Mouse (Mus musculus) intestine, embryonic 14.5 days (tissue): ENCODE measurements at regions not wholly inside any gene's neighbourhood (a gene's known extent, or its start where the extent isn't known, plus 50 kb on each side); places are given as distances from the start of the nearest gene placed in this dataset.

ENCODE experiments used
- ATAC-seq: fragments of 200-750 bp; cut with Nextera tagmentation; replicated peaks from 2 replicates; pipeline ENCODE4 v1.8.0; 2017; ENCODE audit warnings: low read depth, moderate number of reproducible peaks, moderate TSS enrichment, moderate library complexity; ENCODE audit not compliant: low FRiP score, low TSS enrichment
- DNase-seq: peaks from one replicate; pipeline ENCODE4 v3.0.0-alpha.2; 2018; ENCODE audit warnings: low spot score
- H3K27ac ChIP-seq: fragments of 300-500 bp; sonication (generic); 2 replicates; pipeline ENCODE4 v1.5.1; 2014; ENCODE audit warnings: low read depth, mild to moderate bottlenecking, control low read depth
- H3K27me3 ChIP-seq: fragments of 300-500 bp; sonication (generic); replicated peaks from 2 replicates; pipeline ENCODE4 v1.6.1; 2014; ENCODE audit warnings: low read length, control low read depth; ENCODE audit not compliant: control insufficient read depth, insufficient read depth
- H3K36me3 ChIP-seq: fragments of 300-500 bp; sonication (generic); 2 replicates; pipeline ENCODE4 v1.6.1; 2014; ENCODE audit warnings: low read length, control low read depth; ENCODE audit not compliant: control insufficient read depth, insufficient read depth
- H3K4me1 ChIP-seq: fragments of 300-500 bp; sonication (generic); replicated peaks from 2 replicates; pipeline ENCODE4 v1.6.1; 2014; ENCODE audit warnings: low read length, control low read depth, mixed read lengths; ENCODE audit not compliant: control insufficient read depth, insufficient read depth
- H3K4me2 ChIP-seq: fragments of 300-500 bp; sonication (generic); 2 replicates; pipeline ENCODE4 v1.6.1; 2014; ENCODE audit warnings: low read length
- H3K4me3 ChIP-seq: fragments of 300-500 bp; sonication (generic); 2 replicates; pipeline ENCODE4 v1.5.1; 2014; ENCODE audit warnings: low read depth, low read length, control low read depth, mixed read lengths
- H3K9ac ChIP-seq: fragments of 300-500 bp; sonication (generic); 2 replicates; pipeline ENCODE4 v1.6.1; 2014; ENCODE audit warnings: mild to moderate bottlenecking, low read length
- H3K9me3 ChIP-seq: fragments of 300-500 bp; sonication (generic); 2 replicates; pipeline ENCODE4 v1.6.1; 2016; ENCODE audit warnings: low read length, control low read depth; ENCODE audit not compliant: control insufficient read depth
- whole genome bisulfite sequencing: fragments of 180-500 bp; shearing (Covaris S2); extraction: QIAGEN DNeasy Blood & Tissue Kit; methylation state at CpG from one replicate; pipeline ENCODE4 v1.1.7; 2014; 5-methylcytosine and 5-hydroxymethylcytosine counted together

GRCm38 (mm10) chr12:12715956-12716669, 225.6 kb downstream of the Mycn start:
- Histone ChIP-seq H3K9me3 (no peaks in the 10 kb centered on the region), H3K27ac (no peak overlapping the region), H3K9ac (no peak overlapping the region), H3K27me3 (no peaks in the 10 kb centered on the region), H3K4me2 (no peak overlapping the region), H3K4me1 (no peaks in the 10 kb centered on the region), H3K36me3 (no peaks in the 10 kb centered on the region), H3K4me3 (no peak overlapping the region)
- 80% methylated on average over 7 of the region's 7 CpGs for WGBS
- no peak for DNase-seq
- ATAC-seq, result no peak

- no peak overlapping the region for H3K4me2 ChIP-seq
- DNase-seq (no peak), ATAC-seq (no peak)
- no peaks in the 10 kb centered on the region for H3K4me1 ChIP-seq
- H3K4me3 ChIP-seq, result no peak overlapping the region
- H3K36me3 ChIP-seq, result no peaks in the 10 kb centered on the region
- no peaks in the 10 kb centered on the region for H3K9me3 ChIP-seq
- 65% methylated on average over 4 of the region's 4 CpGs for WGBS
- H3K27ac ChIP-seq, result no peak overlapping the region
- no peaks in the 10 kb centered on the region for H3K27me3 ChIP-seq
- H3K9ac ChIP-seq, result no peak overlapping the region
Measured at GRCm38 (mm10) chr12:12715528-12715927, 226.2 kb downstream of the Mycn start.

GRCm38 (mm10) chr12:12710184-12710609, 231.5 kb downstream of the Mycn start:
- Histone ChIP-seq H3K9ac (no peak overlapping the region), H3K27ac (no peak overlapping the region), H3K4me3 (no peak overlapping the region), H3K27me3 (no peaks in the 10 kb centered on the region), H3K4me2 (no peak overlapping the region), H3K4me1 (0 out of 2 replicates have a peak, but pooled peaks cover 6% of the 10 kb centered on the region), H3K9me3 (no peaks in the 10 kb centered on the region), H3K36me3 (no peaks in the 10 kb centered on the region)
- ATAC-seq, result no peak
- 74% methylated on average over 6 of the region's 6 CpGs for WGBS
- DNase-seq, result no peak

- WGBS, result 34% methylated on average over 14 of the region's 14 CpGs
- ATAC-seq, result no peak
- no peaks in the 10 kb centered on the region for H3K27me3 ChIP-seq
- H3K36me3 ChIP-seq, result no peaks in the 10 kb centered on the region
- no peak overlapping the region for H3K4me2 ChIP-seq
- no peak overlapping the region for H3K9ac ChIP-seq
- no peak for DNase-seq
- no peak overlapping the region for H3K4me3 ChIP-seq
- 0 out of 2 replicates have a peak, but pooled peaks cover 6% of the 10 kb centered on the region for H3K4me1 ChIP-seq
- H3K9me3 ChIP-seq, result no peaks in the 10 kb centered on the region
- H3K27ac ChIP-seq, result no peak overlapping the region
Measured at GRCm38 (mm10) chr12:12708954-12709523, 232.7 kb downstream of the Mycn start.

- H3K27me3 ChIP-seq, result no peaks in the 10 kb centered on the region
- H3K36me3 ChIP-seq, result no peaks in the 10 kb centered on the region
- no peak overlapping the region for H3K4me3 ChIP-seq
- H3K4me2 ChIP-seq, result no peak overlapping the region
- ATAC-seq (no peak), DNase-seq (no peak)
- no peak overlapping the region for H3K9ac ChIP-seq
- 0 out of 2 replicates have a peak, but pooled peaks cover 6% of the 10 kb centered on the region for H3K4me1 ChIP-seq
- H3K27ac ChIP-seq, result no peak overlapping the region
- WGBS, result 93% methylated on average over 14 of the region's 14 CpGs
- H3K9me3 ChIP-seq, result no peaks in the 10 kb centered on the region
Measured at GRCm38 (mm10) chr12:12706326-12706920, 235.3 kb downstream of the Mycn start.

- no peak overlapping the region for H3K9ac ChIP-seq
- H3K27ac ChIP-seq, result no peak overlapping the region
- no peaks in the 10 kb centered on the region for H3K4me1 ChIP-seq
- H3K9me3 ChIP-seq, result no peaks in the 10 kb centered on the region
- ATAC-seq, result no peak
- no peak for DNase-seq
- H3K27me3 ChIP-seq, result no peaks in the 10 kb centered on the region
- H3K36me3 ChIP-seq, result no peaks in the 10 kb centered on the region
- no peak overlapping the region for H3K4me3 ChIP-seq
- 60% methylated on average over 3 of the region's 3 CpGs for WGBS
- H3K4me2 ChIP-seq, result no peak overlapping the region
Measured at GRCm38 (mm10) chr12:12701735-12702134, 240.0 kb downstream of the Mycn start.

GRCm38 (mm10) chr12:12701060-12701667, 240.6 kb downstream of the Mycn start:
- Histone ChIP-seq H3K36me3 (no peaks in the 10 kb centered on the region), H3K27ac (no peak overlapping the region), H3K4me2 (no peak overlapping the region), H3K4me1 (no peaks in the 10 kb centered on the region), H3K27me3 (no peaks in the 10 kb centered on the region), H3K9ac (no peak overlapping the region), H3K4me3 (no peak overlapping the region), H3K9me3 (no peaks in the 10 kb centered on the region)
- ATAC-seq, result no peak; the same call in 1 of the 2 replicates
- WGBS, result 70% methylated on average over 7 of the region's 7 CpGs
- DNase-seq, result no peak

GRCm38 (mm10) chr12:12693838-12694777, 247.6 kb downstream of the Mycn start:
- Histone ChIP-seq H3K36me3 (no peaks in the 10 kb centered on the region), H3K4me2 (peak overlapping the region; percentile 14; the same call in 1 of the 2 replicates), H3K9ac (no peak overlapping the region), H3K4me1 (0 out of 2 replicates have a peak, but pooled peaks cover 6% of the 10 kb centered on the region), H3K27ac (no peak overlapping the region), H3K4me3 (no peak overlapping the region), H3K27me3 (no peaks in the 10 kb centered on the region), H3K9me3 (no peaks in the 10 kb centered on the region)
- DNase-seq (no peak), ATAC-seq (no peak)
- WGBS, result 20% methylated on average over 29 of the region's 29 CpGs
